Mouse (Mus musculus): ENCODE measurements at regions not wholly inside any gene's neighbourhood (a gene's known extent, or its start where the extent isn't known, plus 50 kb on each side); places are given as distances from the start of the nearest gene placed in this dataset.
"Not testable (repeated sequence)": the region's sequence is repeated elsewhere in the genome, so short reads cannot be mapped to it uniquely, and the experiment has no call there.

- TF ChIP-seq CTCF (IDR thresholded peaks at IDR 0.05; ENCODE audit: low read depth, low read length); TAL1 (conservative IDR thresholded peaks at IDR 0.05; ENCODE audit: low read depth, low read length): not testable (repeated sequence)
Observed at GRCm38 (mm10) chr11:52471128-52471527, 74.9 kb downstream of the 9530068E07Rik start.

Measured in G1E (cell line).